Mouse (Mus musculus): ENCODE results near the gene Ube2d3. TPM values are rescaled to one million over a fixed set of nuclear protein-coding genes. Genes with fewer than 3 reads are reported as not detected.
"Not testable (repeated sequence)": the region's sequence is repeated elsewhere in the genome, so short reads cannot be mapped to it uniquely, and the experiment has no call there.

Gene Ube2d3
- total RNA-seq, 4 experiments from 2014 or later: 333 to 393 (median 350) TPM

- DNase-seq (ENCODE audit: low spot score): no peak
Measured at GRCm38 (mm10) chr3:135491102-135491501, 53.2 kb downstream of the Ube2d3 start.

- not testable (repeated sequence) for DNase-seq (ENCODE audit: low spot score)
Measured at GRCm38 (mm10) chr3:135493320-135493719, 55.4 kb downstream of the Ube2d3 start.

GRCm38 (mm10) chr3:135497956-135498355 lies 60.0 kb downstream of the Ube2d3 start:
- DNase-seq (ENCODE audit: low spot score): not testable (repeated sequence)

- no peak for DNase-seq (ENCODE audit: low spot score)
Measured at GRCm38 (mm10) chr3:135498891-135499290, 60.9 kb downstream of the Ube2d3 start.

GRCm38 (mm10) chr3:135503160-135503559 lies 65.2 kb downstream of the Ube2d3 start:
- DNase-seq (ENCODE audit: low spot score): no peak

- DNase-seq (ENCODE audit: low spot score): peak; percentile 70
Measured at GRCm38 (mm10) chr3:135505369-135505909, 67.5 kb downstream of the Ube2d3 start.

GRCm38 (mm10) chr3:135505916-135506482 lies 68.0 kb downstream of the Ube2d3 start:
- DNase-seq (ENCODE audit: low spot score): no peak

GRCm38 (mm10) chr3:135507506-135507905 lies 69.6 kb downstream of the Ube2d3 start:
- no peak for DNase-seq (ENCODE audit: low spot score)

GRCm38 (mm10) chr3:135508191-135508590 lies 70.2 kb downstream of the Ube2d3 start:
- DNase-seq (ENCODE audit: low spot score): no peak

- DNase-seq (ENCODE audit: low spot score): no peak
Measured at GRCm38 (mm10) chr3:135510372-135510771, 72.4 kb downstream of the Ube2d3 start.

- no peak for DNase-seq (ENCODE audit: low spot score)
Measured at GRCm38 (mm10) chr3:135511683-135512082, 73.7 kb downstream of the Ube2d3 start.

GRCm38 (mm10) chr3:135513270-135513669 lies 75.3 kb downstream of the Ube2d3 start:
- DNase-seq (ENCODE audit: low spot score): no peak

GRCm38 (mm10) chr3:135513800-135514425 lies 76.0 kb downstream of the Ube2d3 start:
- DNase-seq (ENCODE audit: low spot score): no peak

- DNase-seq (ENCODE audit: low spot score): no peak
Measured at GRCm38 (mm10) chr3:135515246-135515645, 77.3 kb downstream of the Ube2d3 start.

- DNase-seq (ENCODE audit: low spot score): peak; percentile 83
Measured at GRCm38 (mm10) chr3:135516891-135517290, 78.9 kb downstream of the Ube2d3 start.

Other genes starting within 250 kb of the Ube2d3 start
- gene Cenpe, start 225.6 kb upstream of the Ube2d3 start, total RNA-seq (2022): 1 to 10 TPM in 2 of 4 experiments, under 1 TPM in 2; 0.69 to 1.9 (median 1.3) TPM
- gene Bdh2, start 156.9 kb upstream of the Ube2d3 start, total RNA-seq (2022): 1 to 10 TPM; 2.7 to 7.0 (median 5.2) TPM
- under 1 TPM; 0.19 to 0.98 (median 0.72) TPM for gene Slc9b2, start 130.4 kb upstream of the Ube2d3 start, total RNA-seq (2022)
- gene Slc9b1, start 90.1 kb upstream of the Ube2d3 start, total RNA-seq (2022): under 1 TPM in 2 of 4 experiments, not detected in 2; 0.50 to 0.72 TPM
- 10 to 100 TPM; 45.0 to 53.5 (median 50.7) TPM for gene Cisd2, start 14.2 kb upstream of the Ube2d3 start, total RNA-seq (2022)
- gene Manba, start 47.5 kb downstream of the Ube2d3 start, total RNA-seq (2022): 10 to 100 TPM; 15.8 to 19.3 (median 16.8) TPM

Data from heart, adult 8-10 months (tissue).